Mouse (Mus musculus): ENCODE data around the gene Kat6b. TPM values are rescaled to one million over a fixed set of nuclear protein-coding genes. Genes with fewer than 3 reads are reported as not detected.

Kat6b gene
- 9.6 and 13.3 TPM in 2 replicates for polyA plus RNA-seq (2016; fragmentation: Nextera tagmentation; extraction: Ambion mirVana)

DNA sequence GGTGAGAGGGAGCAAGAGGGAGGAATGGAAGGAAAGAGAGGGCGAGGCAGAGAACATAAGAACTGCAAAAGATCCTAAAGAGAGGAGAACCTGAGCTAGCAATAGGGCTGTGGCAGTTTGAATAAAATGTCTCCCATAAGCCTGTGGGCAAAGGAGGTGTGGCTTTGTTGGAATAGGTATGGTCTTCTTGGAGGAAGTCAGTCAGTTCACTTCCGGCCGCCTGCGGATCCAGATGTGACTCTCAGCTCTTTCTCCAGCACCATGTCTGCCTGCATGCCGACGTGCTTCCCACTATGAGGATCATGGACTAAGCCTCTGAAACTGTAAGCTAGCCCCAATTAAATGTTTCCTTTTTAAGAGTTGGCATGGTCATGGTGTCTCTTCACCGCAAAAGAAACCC, at the start of gene Kat6b:
Kat6b (plus strand) TSS at position 204 of the 400 bp plus-strand sequence.
- Histone ChIP-seq H3K4me3 (no peak within 1 kb of the TSS), H3K27ac (no peak within 1 kb of the TSS), H3K9me3 (no peaks in the 10 kb centered on the region), H3K27me3 (ENCODE audit: insufficient read depth, poor library complexity, severe bottlenecking) (no peaks in the 10 kb centered on the region), H3K36me3 (no peaks in the 10 kb centered on the region), H3K4me1 (replicated peaks) (no peaks in the 10 kb centered on the region)
- no peak for DNase-seq (ENCODE audit: low spot score)
- WGBS = 94% methylated on average over 7 of the region's 7 CpGs

DNA sequence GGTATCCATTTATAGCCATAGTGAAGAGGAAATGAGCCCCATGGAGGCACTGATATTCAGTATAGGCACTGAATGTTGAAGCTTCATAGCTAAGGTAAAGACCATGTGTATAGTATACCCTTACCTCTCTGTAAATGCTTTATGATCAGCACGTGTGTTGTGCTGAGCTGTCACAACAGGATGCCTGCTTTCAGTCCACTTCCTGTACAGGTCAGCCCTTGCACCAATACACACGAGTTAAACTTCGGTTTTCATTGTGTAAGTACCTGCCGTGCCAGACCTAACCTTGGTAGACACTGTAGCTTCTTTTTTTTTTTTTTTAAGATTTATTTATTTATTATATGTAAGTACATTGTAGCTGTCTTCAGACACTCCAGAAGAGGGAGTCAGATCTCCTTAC, 47.8 kb upstream of the Kat6b start:
- no peak overlapping the region for H3K4me3 ChIP-seq
- H3K4me1 ChIP-seq (replicated peaks) = peaks cover 6% of the 10 kb centered on the region
- DNase-seq (ENCODE audit: low spot score) = no peak
- H3K36me3 ChIP-seq = no peaks in the 10 kb centered on the region
- H3K27me3 ChIP-seq (ENCODE audit: insufficient read depth, poor library complexity, severe bottlenecking) = no peaks in the 10 kb centered on the region
- no peaks in the 10 kb centered on the region for H3K9me3 ChIP-seq
- no peak overlapping the region for H3K27ac ChIP-seq
- 86% methylated on average over 4 of the region's 4 CpGs for WGBS

DNA sequence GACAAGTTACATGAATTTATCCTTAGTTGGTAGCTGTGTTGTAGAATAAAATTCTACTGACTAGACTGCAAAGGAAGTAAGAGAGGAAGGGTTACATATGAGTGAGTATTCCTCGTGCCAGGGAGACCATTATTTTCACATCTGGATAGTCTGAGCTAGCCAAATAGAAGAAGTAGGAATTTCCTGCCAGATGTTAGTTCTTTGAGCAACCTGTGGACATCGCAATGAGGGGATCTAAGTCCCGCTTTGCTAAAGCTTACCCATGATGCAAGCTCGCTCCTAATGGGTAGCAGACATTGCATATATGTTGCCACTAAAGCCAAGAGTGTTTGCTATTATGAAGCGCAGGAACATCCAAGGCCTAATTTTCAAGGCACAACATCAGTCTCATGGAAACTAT, 47.2 kb upstream of the Kat6b start:
- no peak overlapping the region for H3K4me3 ChIP-seq
- no peaks in the 10 kb centered on the region for H3K27me3 ChIP-seq (ENCODE audit: insufficient read depth, poor library complexity, severe bottlenecking)
- H3K9me3 ChIP-seq = no peaks in the 10 kb centered on the region
- 81% methylated on average over 5 of the region's 5 CpGs for WGBS
- no peak overlapping the region for H3K27ac ChIP-seq
- H3K36me3 ChIP-seq = no peaks in the 10 kb centered on the region
- 0 out of 2 replicates have a peak, but pooled peaks cover under 1% of the 10 kb centered on the region for H3K4me1 ChIP-seq (replicated peaks)
- no peak for DNase-seq (ENCODE audit: low spot score)

DNA sequence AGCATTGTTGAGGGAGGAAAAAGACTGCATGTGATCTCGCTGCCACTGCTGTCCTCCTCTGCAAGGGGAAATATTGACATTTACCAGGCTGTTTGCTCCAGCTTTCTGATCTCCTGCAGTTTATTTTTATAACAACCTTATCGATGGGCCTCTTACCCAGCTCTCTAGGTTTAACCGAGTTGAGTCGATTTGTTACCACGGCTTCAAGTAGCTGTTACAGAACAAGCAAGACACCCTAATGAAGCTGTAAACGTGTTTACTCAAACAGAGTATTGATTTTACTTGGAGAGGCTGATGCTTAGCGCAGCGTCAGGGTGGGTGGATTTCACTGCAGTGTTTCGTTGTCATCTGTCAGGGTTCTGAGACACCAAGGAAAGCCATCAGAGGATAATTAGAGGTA, 46.5 kb upstream of the Kat6b start:
- H3K27me3 ChIP-seq (ENCODE audit: insufficient read depth, poor library complexity, severe bottlenecking) = no peaks in the 10 kb centered on the region
- H3K36me3 ChIP-seq = no peaks in the 10 kb centered on the region
- WGBS = 72% methylated on average over 9 of the region's 9 CpGs
- H3K27ac ChIP-seq = no peak overlapping the region
- no peak for DNase-seq (ENCODE audit: low spot score)
- H3K9me3 ChIP-seq = no peaks in the 10 kb centered on the region
- peaks cover 4% of the 10 kb centered on the region; the same call in 1 of the 2 replicates for H3K4me1 ChIP-seq (replicated peaks)
- H3K4me3 ChIP-seq = no peak overlapping the region

DNA sequence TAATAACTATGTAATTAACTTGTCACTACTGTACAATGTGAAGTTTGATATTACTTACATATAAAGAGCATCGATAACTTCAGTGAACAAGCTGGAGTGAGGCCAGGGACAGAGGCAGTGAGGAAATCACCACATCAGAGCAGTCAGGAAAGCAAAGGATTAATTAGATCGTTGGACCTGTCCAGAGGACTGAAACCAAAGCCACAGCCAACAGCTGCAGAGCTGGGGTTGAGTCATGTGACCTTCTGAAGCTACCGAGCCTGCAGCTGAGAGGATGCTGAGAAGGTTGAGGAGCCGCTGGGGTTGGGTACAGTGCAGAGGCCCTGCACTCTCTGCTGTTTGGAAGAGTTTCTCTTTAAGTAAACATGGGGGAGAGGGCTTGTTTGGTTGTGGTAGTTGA, 41.4 kb upstream of the Kat6b start:
- Histone ChIP-seq H3K27ac (peak overlapping the region; percentile 46; the same call in 1 of the 2 replicates), H3K4me1 (replicated peaks) (peaks cover 12% of the 10 kb centered on the region), H3K4me3 (no peak overlapping the region), H3K9me3 (no peaks in the 10 kb centered on the region), H3K27me3 (ENCODE audit: insufficient read depth, poor library complexity, severe bottlenecking) (no peaks in the 10 kb centered on the region), H3K36me3 (no peaks in the 10 kb centered on the region; the same call in 1 of the 2 replicates)
- peak; percentile 20 for DNase-seq (ENCODE audit: low spot score)
- 54% methylated on average over 4 of the region's 4 CpGs for WGBS

DNA sequence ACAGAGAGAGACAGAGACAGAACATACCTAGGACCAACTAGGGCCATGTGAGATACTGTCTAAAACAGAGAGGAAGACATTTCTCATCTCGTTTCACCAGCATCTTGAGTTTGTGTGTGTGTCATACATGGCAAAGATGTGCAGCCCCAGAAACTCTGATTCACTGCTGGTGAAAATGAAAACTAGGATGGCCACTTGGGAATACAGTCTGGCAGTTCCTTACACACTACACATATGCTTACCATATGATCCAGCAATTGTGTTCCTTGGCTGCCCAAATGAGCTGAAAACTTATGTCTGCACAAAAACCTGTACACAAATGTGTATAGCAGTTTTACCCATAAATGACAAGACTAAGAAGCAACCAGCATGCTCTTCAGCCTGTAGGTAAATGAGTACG, 40.7 kb upstream of the Kat6b start:
- Histone ChIP-seq H3K4me1 (replicated peaks) (peaks cover 12% of the 10 kb centered on the region), H3K27me3 (ENCODE audit: insufficient read depth, poor library complexity, severe bottlenecking) (no peaks in the 10 kb centered on the region), H3K4me3 (no peak overlapping the region), H3K9me3 (no peaks in the 10 kb centered on the region), H3K36me3 (no peaks in the 10 kb centered on the region; the same call in 1 of the 2 replicates), H3K27ac (0 out of 2 replicates have a peak overlapping the region, but pooled peaks have one; percentile 13)
- WGBS = 93% methylated on average over 2 of the region's 2 CpGs
- no peak for DNase-seq (ENCODE audit: low spot score)

DNA sequence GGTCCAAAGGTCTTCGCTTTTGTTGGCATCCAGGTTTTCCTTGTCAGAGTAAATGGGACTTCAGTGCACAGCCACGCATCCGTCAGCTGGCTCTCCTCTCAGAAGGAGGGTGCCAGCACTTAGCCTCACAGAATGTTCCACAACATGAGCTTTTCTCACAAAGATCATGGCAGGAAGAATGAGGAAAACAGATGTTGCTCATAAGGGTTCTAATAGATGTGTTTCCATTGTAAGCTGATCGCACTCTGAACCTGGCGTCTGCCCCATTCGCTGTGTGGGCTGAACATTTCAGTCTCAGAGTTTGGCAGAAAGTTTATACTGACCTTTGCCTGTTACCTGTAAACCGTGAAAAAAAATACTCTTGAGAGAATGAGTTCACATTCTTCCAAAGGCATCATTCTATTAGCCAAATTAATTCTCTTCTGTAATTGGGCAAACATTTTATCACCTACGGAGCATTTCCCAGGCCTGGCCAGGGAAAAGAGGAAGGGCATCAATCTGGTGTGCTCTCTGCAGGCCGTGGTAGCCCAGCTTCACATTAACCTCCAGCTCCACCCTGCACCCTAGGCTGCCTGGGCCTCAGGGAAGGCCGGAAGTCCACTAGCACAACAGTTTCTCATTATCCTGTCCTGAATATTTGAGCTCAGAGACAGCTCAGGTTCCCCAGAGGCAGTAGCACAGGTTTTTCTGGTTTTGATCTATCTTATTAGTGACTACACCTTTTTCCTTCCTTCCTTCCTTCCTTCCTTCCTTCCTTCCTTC, 39.3 kb upstream of the Kat6b start:
- Histone ChIP-seq H3K4me3 (no peak overlapping the region), H3K36me3 (no peaks in the 10 kb centered on the region; the same call in 1 of the 2 replicates), H3K4me1 (replicated peaks) (peaks cover 12% of the 10 kb centered on the region), H3K27ac (no peak overlapping the region), H3K27me3 (ENCODE audit: insufficient read depth, poor library complexity, severe bottlenecking) (no peaks in the 10 kb centered on the region), H3K9me3 (no peaks in the 10 kb centered on the region)
- DNase-seq (ENCODE audit: low spot score) = peak; percentile 21
- 73% methylated on average over 10 of the region's 10 CpGs for WGBS

DNA sequence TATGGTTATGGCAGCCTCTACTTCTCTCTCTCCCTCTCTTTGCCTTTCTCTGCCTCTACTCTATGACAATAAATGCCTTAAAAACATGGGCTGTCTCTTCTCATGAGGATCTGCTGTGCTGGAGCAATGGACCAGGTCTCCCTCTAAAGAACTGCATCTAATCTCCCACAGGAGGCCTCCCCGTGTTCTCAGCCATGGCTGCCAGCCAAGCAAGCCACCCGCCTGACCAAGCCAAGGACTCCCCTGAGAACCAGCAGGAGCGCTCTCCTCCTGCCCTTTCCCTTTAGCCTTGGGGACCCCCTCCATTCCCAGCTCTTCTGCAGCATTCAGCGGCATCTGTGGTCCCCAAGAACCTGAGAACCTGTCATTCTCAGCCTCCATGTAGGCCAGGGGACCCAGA, 28.7 kb upstream of the Kat6b start:
- Histone ChIP-seq H3K4me1 (replicated peaks) (no peaks in the 10 kb centered on the region), H3K9me3 (no peaks in the 10 kb centered on the region), H3K27me3 (ENCODE audit: insufficient read depth, poor library complexity, severe bottlenecking) (no peaks in the 10 kb centered on the region), H3K27ac (no peak overlapping the region), H3K4me3 (no peak overlapping the region), H3K36me3 (no peaks in the 10 kb centered on the region)
- 78% methylated on average over 4 of the region's 4 CpGs for WGBS
- no peak for DNase-seq (ENCODE audit: low spot score)

DNA sequence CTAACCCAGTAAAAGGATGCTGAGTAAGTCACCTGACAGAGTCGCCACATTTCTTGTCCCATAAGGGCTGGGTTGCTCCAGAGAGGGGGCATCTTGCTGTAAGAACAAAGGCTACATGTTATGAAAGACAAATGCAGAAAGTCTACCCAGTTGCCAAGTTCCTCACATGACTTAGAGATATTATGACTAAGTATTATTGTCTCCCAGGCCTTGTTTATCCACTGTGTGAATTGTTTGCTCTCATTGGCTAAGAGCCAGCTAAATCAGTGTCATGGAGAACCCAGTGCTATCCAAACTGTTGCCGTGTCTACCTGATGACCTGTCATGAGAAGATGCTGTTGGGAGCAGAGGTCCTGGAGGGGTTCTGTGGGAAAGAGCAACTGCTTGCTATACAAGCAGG, 27.3 kb upstream of the Kat6b start:
- WGBS = 85% methylated on average over 2 of the region's 2 CpGs
- H3K4me1 ChIP-seq (replicated peaks) = no peaks in the 10 kb centered on the region
- DNase-seq (ENCODE audit: low spot score) = no peak

DNA sequence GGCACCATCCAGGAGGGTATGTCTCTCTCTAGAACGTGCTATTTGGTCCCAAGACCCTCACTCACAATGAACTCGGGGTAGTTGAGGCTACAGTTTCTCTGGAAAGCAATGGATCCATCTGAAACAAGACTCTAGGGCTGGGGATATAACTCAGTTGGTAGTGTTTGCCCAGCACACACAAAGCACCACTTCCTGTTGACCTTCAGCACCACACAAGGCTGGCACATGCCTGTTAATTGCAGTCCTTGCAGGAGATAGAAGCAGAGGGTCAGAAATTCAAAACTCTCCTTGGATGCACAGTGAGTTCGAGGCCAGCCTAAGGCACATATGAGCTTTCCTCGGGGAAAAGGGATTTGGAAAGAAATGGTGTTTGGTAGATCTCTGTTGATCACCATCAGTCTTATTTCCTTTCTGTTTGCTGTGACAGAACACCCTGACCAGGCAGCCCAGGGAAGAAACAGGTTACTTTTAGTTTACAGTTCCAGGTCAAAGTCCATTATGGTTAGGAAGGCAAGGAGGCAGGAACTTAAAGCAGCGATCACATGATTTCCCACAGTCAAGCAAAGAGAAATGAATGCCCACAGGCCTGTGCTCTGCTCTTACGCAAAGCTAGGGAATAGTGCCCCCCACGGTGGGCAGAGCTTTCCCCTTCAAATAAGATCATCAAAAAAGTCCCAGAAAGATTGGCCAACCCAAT, 25.4 kb upstream of the Kat6b start:
- no peak overlapping the region for H3K4me3 ChIP-seq
- no peaks in the 10 kb centered on the region for H3K27me3 ChIP-seq (ENCODE audit: insufficient read depth, poor library complexity, severe bottlenecking)
- H3K9me3 ChIP-seq = no peaks in the 10 kb centered on the region
- no peaks in the 10 kb centered on the region for H3K36me3 ChIP-seq
- 93% methylated on average over 7 of the region's 7 CpGs for WGBS
- H3K27ac ChIP-seq = no peak overlapping the region
- DNase-seq (ENCODE audit: low spot score) = no peak
- H3K4me1 ChIP-seq (replicated peaks) = no peaks in the 10 kb centered on the region

More for the DNA sequence above, 27.3 kb upstream of the Kat6b start:
- Histone ChIP-seq H3K36me3 (no peaks in the 10 kb centered on the region), H3K27me3 (ENCODE audit: insufficient read depth, poor library complexity, severe bottlenecking) (no peaks in the 10 kb centered on the region), H3K9me3 (no peaks in the 10 kb centered on the region), H3K4me3 (no peak overlapping the region), H3K27ac (no peak overlapping the region)

DNA sequence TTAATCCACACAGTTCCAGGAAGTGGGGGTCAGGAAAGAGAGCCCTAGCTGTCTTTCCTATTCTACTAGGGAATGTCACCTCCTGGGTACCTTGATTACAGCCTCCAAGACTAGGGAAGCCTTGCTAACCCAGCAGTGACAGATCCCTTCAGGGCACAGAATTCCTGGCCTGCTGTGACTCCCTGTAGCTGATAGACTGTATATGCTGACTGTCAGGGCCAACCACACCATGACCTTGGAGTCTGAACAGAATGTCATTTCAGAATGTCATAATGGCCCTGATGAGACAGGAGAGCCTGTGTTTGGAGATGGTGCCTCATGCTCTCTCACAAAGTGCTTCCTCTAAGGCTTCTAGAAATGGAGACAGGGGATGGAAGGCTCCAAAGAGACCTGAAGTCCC, 24.7 kb upstream of the Kat6b start:
- Histone ChIP-seq H3K4me1 (replicated peaks) (no peaks in the 10 kb centered on the region), H3K27me3 (ENCODE audit: insufficient read depth, poor library complexity, severe bottlenecking) (no peaks in the 10 kb centered on the region), H3K4me3 (no peak overlapping the region), H3K27ac (0 out of 2 replicates have a peak overlapping the region, but pooled peaks have one; percentile 2), H3K36me3 (no peaks in the 10 kb centered on the region), H3K9me3 (no peaks in the 10 kb centered on the region)
- no peak for DNase-seq (ENCODE audit: low spot score)

DNA sequence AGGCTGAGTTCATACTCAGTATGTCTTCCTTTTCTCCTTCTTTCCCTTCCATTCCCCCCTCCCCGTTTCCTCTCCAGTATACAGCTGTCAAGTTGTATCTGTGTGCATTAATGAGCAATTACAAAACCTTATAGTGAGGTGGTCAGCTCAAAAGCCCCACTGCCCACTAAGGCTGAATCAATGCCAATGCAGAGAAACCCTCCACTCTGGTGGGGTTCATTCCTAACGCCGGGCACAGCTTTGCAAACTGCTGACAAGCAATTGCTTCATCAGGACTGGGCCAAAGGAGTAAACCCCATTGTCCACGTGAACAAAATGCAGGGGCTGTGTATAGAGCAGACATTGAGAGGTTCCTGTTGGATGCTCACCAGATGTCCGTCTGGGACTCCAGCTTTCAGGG, 23.4 kb upstream of the Kat6b start:
- WGBS = 83% methylated on average over 5 of the region's 5 CpGs
- Histone ChIP-seq H3K36me3 (no peaks in the 10 kb centered on the region), H3K9me3 (no peaks in the 10 kb centered on the region), H3K27ac (no peak overlapping the region), H3K4me1 (replicated peaks) (no peaks in the 10 kb centered on the region), H3K4me3 (no peak overlapping the region), H3K27me3 (ENCODE audit: insufficient read depth, poor library complexity, severe bottlenecking) (no peaks in the 10 kb centered on the region)
- DNase-seq (ENCODE audit: low spot score) = no peak

DNA sequence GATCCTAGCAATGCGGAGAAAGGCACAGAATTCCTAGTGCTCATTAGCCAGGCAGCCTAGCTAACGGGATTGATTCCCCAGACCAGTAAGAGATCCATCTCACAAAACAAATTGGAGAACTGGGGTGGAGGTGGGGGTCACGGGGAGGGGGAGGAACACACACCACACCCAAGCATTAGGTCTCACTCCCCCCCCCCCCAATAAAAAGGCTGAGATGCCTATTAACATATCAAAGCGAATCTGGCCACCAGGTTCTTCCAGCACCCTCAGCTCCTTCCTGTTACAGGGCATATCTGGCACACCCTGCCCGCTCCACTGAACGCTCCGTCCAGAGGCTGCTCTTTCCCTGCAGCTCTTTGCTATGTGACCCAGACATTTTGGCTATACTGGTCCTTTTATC, 22.5 kb upstream of the Kat6b start:
- no peak overlapping the region for H3K4me3 ChIP-seq
- DNase-seq (ENCODE audit: low spot score) = no peak
- 81% methylated on average over 7 of the region's 7 CpGs for WGBS
- H3K9me3 ChIP-seq = no peaks in the 10 kb centered on the region
- H3K36me3 ChIP-seq = no peaks in the 10 kb centered on the region
- H3K27me3 ChIP-seq (ENCODE audit: insufficient read depth, poor library complexity, severe bottlenecking) = no peaks in the 10 kb centered on the region
- no peaks in the 10 kb centered on the region for H3K4me1 ChIP-seq (replicated peaks)
- no peak overlapping the region for H3K27ac ChIP-seq

All from hindbrain, embryonic 10.5 days (tissue).